ENCODE assay signal across 26 mouse cellular contexts in genomic region chr3:108757570-108757969, GRCm38 (mm10). TPM values are rescaled to one million over a fixed set of nuclear protein-coding genes. Genes with fewer than 3 reads are reported as not detected.
"Had no signal": no experiment of that assay in that cellular context is flagged by ENCODE, and none has a peak within 500 bp of the region (broad histone marks: within the 10 kb centered on the region; RNA-seq: fewer than 3 reads in every experiment).

No protein-coding gene starts in this region.

- H3K27ac ChIP-seq: liver, embryonic 13.5 days; midbrain, embryonic 12.5 days; neural tube, embryonic 13.5 days had no signal

- ATAC-seq: midbrain, embryonic 16.5 days had no signal

- DNase-seq: kidney, adult 18-20 months; kidney, adult 9 months; kidney, postnatal 14 days; kidney, postnatal 4 days; layer of hippocampus, adult 9-11 months; liver, embryonic 13.5 days; lung, adult 2 months; lung, postnatal 14 days; lung, postnatal 4 days; retina, postnatal 1 day; thymus, adult 2 months; thymus, postnatal 14 days; thymus, postnatal 4 days had no signal

- H3K4me2 ChIP-seq: liver, embryonic 13.5 days; midbrain, embryonic 12.5 days; neural tube, embryonic 13.5 days had no signal

- H3K27me3 ChIP-seq: midbrain, embryonic 12.5 days; neural tube, embryonic 13.5 days had no signal

- H3K9ac ChIP-seq: liver, embryonic 13.5 days; midbrain, embryonic 12.5 days; neural tube, embryonic 13.5 days had no signal

- H3K36me3 ChIP-seq: liver, embryonic 13.5 days; midbrain, embryonic 12.5 days; neural tube, embryonic 13.5 days had no signal

- H3K9me3 ChIP-seq: liver, embryonic 13.5 days; midbrain, embryonic 12.5 days; neural tube, embryonic 13.5 days had no signal

- H3K4me1 ChIP-seq: midbrain, embryonic 12.5 days had no signal

- H3K4me3 ChIP-seq: liver, embryonic 13.5 days; midbrain, embryonic 12.5 days; myocyte; neural tube, embryonic 13.5 days had no signal

RNA-seq across cellular contexts. Expression of gene Aknad1, which starts 18.1 kb away (rescaled TPM):
- total RNA-seq: layer of hippocampus, adult 18-20 months; layer of hippocampus, postnatal 25 days; left cerebral cortex, postnatal 25 days; liver, adult 2 months; megakaryocyte progenitor cell, adult 5-6 weeks; monocyte, adult 5-6 weeks; neutrophil, adult 5-6 weeks had no signal
- polyA plus RNA-seq: liver, adult 2 months; lung, embryonic 16.5 days; midbrain, embryonic 16.5 days; neural tube, embryonic 13.5 days; small intestine, adult 2 months had no signal
